Mouse (Mus musculus) frontal cortex, adult 2 months (tissue): ENCODE data around the gene Sfxn3. TPM values are rescaled to one million over a fixed set of nuclear protein-coding genes. Genes with fewer than 3 reads are reported as not detected.

Source experiments
- DNase-seq, 2 experiments: peaks; one replicate each; pipeline ENCODE4 v3.0.0; 2022; ENCODE audit warnings: low spot score in 1 of 2; ENCODE audit errors: extremely low spot score in 1 of 2
- polyA plus RNA-seq: library from polyadenylated mRNA; depleted of rRNA; stranded (reverse); fragments of >200 nt; gene quantifications from 2 replicates; pipeline ENCODE4 v1.2.3, GENCODE M21; 2012

The Sfxn3 gene
- polyA plus RNA-seq, 1 experiment: 103 TPM

- DNase-seq: no peak
These were observed 1.7 kb upstream of the Sfxn3 start, which contains the start of gene Pdzd7 for GRCm38 (mm10) chr19:45045651-45046050. Pdzd7 (minus strand) TSS chr19:45045717.

- peak; percentile 83 to 91 for DNase-seq
These were observed 581 bp upstream of the Sfxn3 start for GRCm38 (mm10) chr19:45046523-45047321.

- peak; percentile 90 to 92 for DNase-seq
These were observed 786 bp downstream of the Sfxn3 start for GRCm38 (mm10) chr19:45047935-45048643.

- no peak for DNase-seq
These were observed 1.5 kb downstream of the Sfxn3 start for GRCm38 (mm10) chr19:45048644-45049365.

GRCm38 (mm10) chr19:45049523-45049922, 2.2 kb downstream of the Sfxn3 start:
- no peak for DNase-seq

- DNase-seq: no peak
These were observed 6.1 kb downstream of the Sfxn3 start for GRCm38 (mm10) chr19:45053451-45053850.

GRCm38 (mm10) chr19:45054892-45055690, 7.8 kb downstream of the Sfxn3 start:
- DNase-seq: peak; percentile 41 to 77

- peak in 1 of 2 experiments; percentile 71 for DNase-seq
These were observed 9.1 kb downstream of the Sfxn3 start for GRCm38 (mm10) chr19:45056364-45056763.

GRCm38 (mm10) chr19:45056908-45057698, 9.8 kb downstream of the Sfxn3 start:
- DNase-seq: no peak

- no peak for DNase-seq
These were observed 10.4 kb downstream of the Sfxn3 start for GRCm38 (mm10) chr19:45057724-45058112.

GRCm38 (mm10) chr19:45058113-45058839, 11.0 kb downstream of the Sfxn3 start:
- DNase-seq: peak; percentile 91 to 94

GRCm38 (mm10) chr19:45058841-45059240, 11.5 kb downstream of the Sfxn3 start:
- DNase-seq: no peak

GRCm38 (mm10) chr19:45063565-45064292, 16.4 kb downstream of the Sfxn3 start:
- DNase-seq: peak in 1 of 2 experiments; percentile 72

- no peak for DNase-seq
These were observed 17.9 kb downstream of the Sfxn3 start for GRCm38 (mm10) chr19:45065226-45065625.

GRCm38 (mm10) chr19:45067170-45067569, 19.9 kb downstream of the Sfxn3 start:
- DNase-seq: no peak

- DNase-seq: no peak
These were observed 20.6 kb downstream of the Sfxn3 start for GRCm38 (mm10) chr19:45067758-45068510.

GRCm38 (mm10) chr19:45073871-45074542, 26.7 kb downstream of the Sfxn3 start:
- peak in 1 of 2 experiments; percentile 82 for DNase-seq
